Mouse (Mus musculus): ENCODE data around the gene Usp32.

Usp32 gene

GRCm38 (mm10) chr11:85123267-85123992 lies 16.5 kb downstream of the Usp32 start:
- no peak for DNase-seq (ENCODE audit: low read depth, low spot score)

GRCm38 (mm10) chr11:85122073-85122472 lies 17.9 kb downstream of the Usp32 start:
- no peak for DNase-seq (ENCODE audit: low read depth, low spot score)

GRCm38 (mm10) chr11:85117160-85117559 lies 22.8 kb downstream of the Usp32 start:
- no peak for DNase-seq (ENCODE audit: low read depth, low spot score)

GRCm38 (mm10) chr11:85116084-85116844 lies 23.7 kb downstream of the Usp32 start:
- DNase-seq (ENCODE audit: low read depth, low spot score): no peak

- DNase-seq (ENCODE audit: low read depth, low spot score): no peak
Observed at GRCm38 (mm10) chr11:85109957-85110356, 30.0 kb downstream of the Usp32 start.

- no peak for DNase-seq (ENCODE audit: low read depth, low spot score)
Observed at GRCm38 (mm10) chr11:85107217-85107616, 32.7 kb downstream of the Usp32 start.

- no peak for DNase-seq (ENCODE audit: low read depth, low spot score)
Observed at GRCm38 (mm10) chr11:85105836-85106235, 34.1 kb downstream of the Usp32 start.

- no peak for DNase-seq (ENCODE audit: low read depth, low spot score)
Observed at GRCm38 (mm10) chr11:85103763-85104162, 36.2 kb downstream of the Usp32 start.

- no peak for DNase-seq (ENCODE audit: low read depth, low spot score)
Observed at GRCm38 (mm10) chr11:85095116-85095515, 44.8 kb downstream of the Usp32 start.

GRCm38 (mm10) chr11:85086253-85086652 lies 53.7 kb downstream of the Usp32 start:
- DNase-seq (ENCODE audit: low read depth, low spot score): no peak

GRCm38 (mm10) chr11:85067871-85068270 lies 72.1 kb downstream of the Usp32 start:
- no peak for DNase-seq (ENCODE audit: low read depth, low spot score)

GRCm38 (mm10) chr11:85058562-85058961 lies 81.4 kb downstream of the Usp32 start:
- DNase-seq (ENCODE audit: low read depth, low spot score): no peak

GRCm38 (mm10) chr11:85057544-85057943 lies 82.4 kb downstream of the Usp32 start:
- no peak for DNase-seq (ENCODE audit: low read depth, low spot score)

GRCm38 (mm10) chr11:85056901-85057300 lies 83.1 kb downstream of the Usp32 start:
- DNase-seq (ENCODE audit: low read depth, low spot score): no peak

GRCm38 (mm10) chr11:85055561-85055960 lies 84.4 kb downstream of the Usp32 start:
- no peak for DNase-seq (ENCODE audit: low read depth, low spot score)

GRCm38 (mm10) chr11:85039256-85039655 lies 100.7 kb downstream of the Usp32 start:
- no peak for DNase-seq (ENCODE audit: low read depth, low spot score)

GRCm38 (mm10) chr11:85013121-85013520 lies 126.8 kb downstream of the Usp32 start:
- DNase-seq (ENCODE audit: low read depth, low spot score): peak; percentile 5

- DNase-seq (ENCODE audit: low read depth, low spot score): no peak
Observed at GRCm38 (mm10) chr11:85003566-85003965, 136.4 kb downstream of the Usp32 start.

GRCm38 (mm10) chr11:84995241-84995640 lies 144.7 kb downstream of the Usp32 start:
- no peak for DNase-seq (ENCODE audit: low read depth, low spot score)

GRCm38 (mm10) chr11:84992996-84993395 lies 147.0 kb downstream of the Usp32 start:
- DNase-seq (ENCODE audit: low read depth, low spot score): no peak

- no peak for DNase-seq (ENCODE audit: low read depth, low spot score)
Observed at GRCm38 (mm10) chr11:84988341-84988919, 151.5 kb downstream of the Usp32 start.

- no peak for DNase-seq (ENCODE audit: low read depth, low spot score)
Observed at GRCm38 (mm10) chr11:84985421-84985820, 154.5 kb downstream of the Usp32 start.

- DNase-seq (ENCODE audit: low read depth, low spot score): no peak
Observed at GRCm38 (mm10) chr11:84980697-84981096, 159.3 kb downstream of the Usp32 start.

Data from CD4-positive, CD25-positive, alpha-beta regulatory T cell, adult 2 months (primary cell).